Mouse (Mus musculus) WW6 (cell line): ENCODE measurements around the gene Cenpc1.

Experiments
- DNase-seq: peaks from one replicate; pipeline ENCODE4 v3.0.0-alpha.2; 2013; ENCODE audit warnings: low read depth, low spot score

The Cenpc1 gene

GRCm38 (mm10) chr5:85996545-85997510 is 68.6 kb downstream of the Cenpc1 start:
- DNase-seq, result no peak

GRCm38 (mm10) chr5:85994551-85994950 is 70.8 kb downstream of the Cenpc1 start:
- DNase-seq, result no peak

- DNase-seq, result no peak
Observed at GRCm38 (mm10) chr5:85992805-85993721, 72.3 kb downstream of the Cenpc1 start.

DNA sequence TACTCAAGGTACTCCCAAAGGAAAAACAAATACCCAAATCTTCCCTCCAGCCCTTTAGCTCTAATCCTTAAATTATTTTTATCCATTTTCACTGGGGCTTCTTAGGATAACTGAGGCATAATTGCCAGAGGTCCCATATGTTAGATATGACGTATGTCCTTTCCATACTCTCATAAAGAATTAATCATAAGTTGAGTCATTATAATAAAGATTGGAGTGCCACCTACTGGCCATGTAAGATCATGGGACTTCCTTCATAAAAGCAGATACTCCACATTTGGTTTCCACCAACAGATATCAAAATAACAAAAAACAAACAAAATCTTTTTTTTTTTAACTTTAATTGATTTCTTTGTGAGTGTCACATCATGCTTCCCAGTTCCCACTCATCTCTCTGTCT is 73.3 kb downstream of the Cenpc1 start:
- no peak for DNase-seq

- DNase-seq, result no peak
Observed at GRCm38 (mm10) chr5:85987516-85987863, 77.9 kb downstream of the Cenpc1 start.

GRCm38 (mm10) chr5:85986734-85987515 is 78.5 kb downstream of the Cenpc1 start:
- DNase-seq, result no peak

GRCm38 (mm10) chr5:85977646-85978426 is 87.5 kb downstream of the Cenpc1 start:
- DNase-seq, result no peak

GRCm38 (mm10) chr5:85962791-85963190 is 102.6 kb downstream of the Cenpc1 start:
- peak; percentile 18 for DNase-seq
